Mouse (Mus musculus) heart, embryonic 10.5 days (tissue): ENCODE measurements around the gene Rrp36. TPM values are rescaled to one million over a fixed set of nuclear protein-coding genes. Genes with fewer than 3 reads are reported as not detected.

Experiments used
- DNase-seq: peaks from one replicate; pipeline ENCODE4 v3.0.0-alpha.2; 2017; ENCODE audit warnings: low spot score
- H3K27ac ChIP-seq: fragments of 300-500 bp; sonication (generic); 2 replicates; pipeline ENCODE4 v1.5.1; 2016; ENCODE audit warnings: mild to moderate bottlenecking
- H3K27me3 ChIP-seq: fragments of 300-500 bp; sonication (generic); 2 replicates; pipeline ENCODE4 v1.6.1; 2016; ENCODE audit warnings: mild to moderate bottlenecking; ENCODE audit not compliant: poor library complexity, insufficient read depth, severe bottlenecking
- H3K36me3 ChIP-seq: fragments of 300-500 bp; sonication (generic); 2 replicates; pipeline ENCODE4 v1.6.1; 2016; ENCODE audit warnings: mild to moderate bottlenecking, moderate library complexity
- H3K4me1 ChIP-seq: fragments of 300-500 bp; sonication (generic); 2 replicates; pipeline ENCODE4 v1.6.1; 2016; ENCODE audit warnings: mild to moderate bottlenecking
- H3K4me3 ChIP-seq: fragments of 300-500 bp; sonication (generic); 2 replicates; pipeline ENCODE4 v1.5.1; 2016; ENCODE audit warnings: mild to moderate bottlenecking, moderate library complexity
- H3K9me3 ChIP-seq: fragments of 300-500 bp; sonication (generic); 2 replicates; pipeline ENCODE4 v1.6.1; 2016; ENCODE audit warnings: mild to moderate bottlenecking, moderate library complexity
- WGBS: fragments of 180-500 bp; shearing (Covaris S2); methylation state at CpG from one replicate; pipeline ENCODE4 v1.1.7; 2016; 5-methylcytosine and 5-hydroxymethylcytosine counted together
- polyA plus RNA-seq: library from polyadenylated mRNA; unstranded; fragments of >200 nt; fragmentation: Nextera tagmentation; extraction: Ambion mirVana; gene quantifications from 2 replicates; pipeline ENCODE4 v1.2.1, GENCODE M21; 2016

The Rrp36 gene
- polyA plus RNA-seq, 1 experiment from 2014 or later, result 61.0 TPM

DNA sequence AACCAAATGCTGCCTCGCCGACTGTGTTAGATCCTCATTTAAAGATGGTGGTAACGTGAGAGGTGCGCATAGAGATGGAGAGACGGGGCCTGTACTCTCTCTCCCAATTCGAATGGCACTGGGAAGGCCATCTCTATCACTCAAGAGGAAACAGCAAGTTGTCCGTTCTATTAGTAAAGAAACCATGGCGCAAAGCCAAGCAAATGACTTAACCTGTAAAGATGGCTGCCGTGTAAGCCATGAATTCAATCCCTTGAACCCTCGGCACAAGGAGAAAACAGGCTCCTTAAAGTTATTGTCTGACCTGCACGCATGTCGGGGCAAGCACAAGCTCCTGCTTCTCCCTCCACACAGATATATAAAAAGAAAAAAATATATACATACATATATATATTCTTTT is 56.4 kb downstream of the Rrp36 start:
- H3K36me3 ChIP-seq, result no peaks in the 10 kb centered on the region
- H3K9me3 ChIP-seq, result no peaks in the 10 kb centered on the region
- H3K27me3 ChIP-seq, result no peaks in the 10 kb centered on the region
- H3K4me1 ChIP-seq, result peaks cover 94% of the 10 kb centered on the region
- no peak for DNase-seq
- 46% methylated on average over 12 of the region's 12 CpGs for WGBS
- H3K4me3 ChIP-seq, result peak overlapping the region; percentile 40
- peak overlapping the region; percentile 94 for H3K27ac ChIP-seq

Other genes with a start within 250 kb of the Rrp36 start
- gene Crip3, start 245.4 kb downstream of the Rrp36 start, polyA plus RNA-seq, result 0.54 and 0.83 TPM in 2 replicates
- 0.15 and 0.30 TPM in 2 replicates for gene Slc22a7, start 235.9 kb downstream of the Rrp36 start, polyA plus RNA-seq
- gene Ttbk1, start 186.7 kb downstream of the Rrp36 start, polyA plus RNA-seq, result 0.09 and 0.14 TPM in 2 replicates
- 36.5 and 52.8 TPM in 2 replicates for gene Dnph1, start 177.6 kb downstream of the Rrp36 start, polyA plus RNA-seq
- 4.8 and 5.3 TPM in 2 replicates for gene Cul9, start 128.0 kb downstream of the Rrp36 start, polyA plus RNA-seq
- gene Srf, start 118.2 kb downstream of the Rrp36 start, polyA plus RNA-seq, result 10.9 and 15.7 TPM in 2 replicates
- 65.4 and 67.7 TPM in 2 replicates for gene Ptk7, start 44.8 kb downstream of the Rrp36 start, polyA plus RNA-seq
- gene Klc4, start 28.3 kb downstream of the Rrp36 start, polyA plus RNA-seq, result 21.1 and 22.5 TPM in 2 replicates
- gene Mrpl2, start 28.1 kb downstream of the Rrp36 start, polyA plus RNA-seq, result 131 and 151 TPM in 2 replicates
- 44.8 and 51.3 TPM in 2 replicates for gene Cul7, start 24.0 kb downstream of the Rrp36 start, polyA plus RNA-seq
- gene Mea1, start 4.4 kb upstream of the Rrp36 start, polyA plus RNA-seq, result 143 and 180 TPM in 2 replicates
- gene Klhdc3, start 6.6 kb upstream of the Rrp36 start, polyA plus RNA-seq, result 152 and 167 TPM in 2 replicates
- 76.8 and 103 TPM in 2 replicates for gene Ppp2r5d, start 30.8 kb upstream of the Rrp36 start, polyA plus RNA-seq
- 14.0 and 21.9 TPM in 2 replicates for gene Pex6, start 37.1 kb upstream of the Rrp36 start, polyA plus RNA-seq
- 0.83 and 2.3 TPM in 2 replicates for gene Gnmt, start 54.8 kb upstream of the Rrp36 start, polyA plus RNA-seq
- 63.2 and 68.4 TPM in 2 replicates for gene Cnpy3, start 77.9 kb upstream of the Rrp36 start, polyA plus RNA-seq
- gene Ptcra, start 89.4 kb upstream of the Rrp36 start, polyA plus RNA-seq, result 0.39 and 0.60 TPM in 2 replicates
- gene 2310039H08Rik, start 98.3 kb upstream of the Rrp36 start, polyA plus RNA-seq, result 45.8 and 51.2 TPM in 2 replicates
- gene Rpl7l1, start 108.3 kb upstream of the Rrp36 start, polyA plus RNA-seq, result 130 and 184 TPM in 2 replicates
- 3.3 and 3.4 TPM in 2 replicates for gene Bicral, start 184.1 kb upstream of the Rrp36 start, polyA plus RNA-seq
- 43.8 and 63.2 TPM in 2 replicates for gene Tbcc, start 216.3 kb upstream of the Rrp36 start, polyA plus RNA-seq
- gene Prph2, start 236.1 kb upstream of the Rrp36 start, polyA plus RNA-seq, result not detected in 2 replicates